Mouse (Mus musculus) midbrain, embryonic 15.5 days (tissue): ENCODE results near the gene Glo1. TPM values are rescaled to one million over a fixed set of nuclear protein-coding genes. Genes with fewer than 3 reads are reported as not detected.
"Not testable (repeated sequence)": the region's sequence is repeated elsewhere in the genome, so short reads cannot be mapped to it uniquely, and the experiment has no call there.

Source experiments
- ATAC-seq: fragments of 200-750 bp; cut with Nextera tagmentation; replicated peaks from 2 replicates; pipeline ENCODE4 v1.8.0; 2017; ENCODE audit warnings: moderate TSS enrichment
- H3K27ac ChIP-seq: fragments of 300-500 bp; sonication (generic); 2 replicates; pipeline ENCODE4 v1.5.1; 2015; ENCODE audit warnings: mild to moderate bottlenecking, inconsistent platforms
- H3K27me3 ChIP-seq: fragments of 300-500 bp; sonication (generic); replicated peaks from 2 replicates; pipeline ENCODE4 v1.6.1; 2015; ENCODE audit warnings: inconsistent platforms
- H3K36me3 ChIP-seq: fragments of 300-500 bp; sonication (generic); replicated peaks from 2 replicates; pipeline ENCODE4 v1.6.1; 2015; ENCODE audit warnings: inconsistent platforms
- H3K4me1 ChIP-seq: fragments of 300-500 bp; sonication (generic); 2 replicates; pipeline ENCODE4 v1.6.1; 2015; ENCODE audit warnings: inconsistent platforms
- H3K4me2 ChIP-seq: fragments of 300-500 bp; sonication (generic); 2 replicates; pipeline ENCODE4 v1.6.1; 2015; ENCODE audit warnings: inconsistent platforms, mild to moderate bottlenecking, moderate library complexity
- H3K4me3 ChIP-seq: fragments of 300-500 bp; sonication (generic); 2 replicates; pipeline ENCODE4 v1.5.1; 2015; ENCODE audit warnings: mild to moderate bottlenecking, inconsistent platforms
- H3K9ac ChIP-seq: fragments of 300-500 bp; sonication (generic); 2 replicates; pipeline ENCODE4 v1.6.1; 2015; ENCODE audit warnings: mild to moderate bottlenecking, inconsistent platforms
- H3K9me3 ChIP-seq: fragments of 300-500 bp; sonication (generic); 2 replicates; pipeline ENCODE4 v1.6.1; 2016; ENCODE audit warnings: inconsistent platforms
- WGBS: fragments of 180-500 bp; shearing (Covaris S2); methylation state at CpG from one replicate; pipeline ENCODE4 v1.1.7; 2015; ENCODE audit warnings: mixed read lengths; 5-methylcytosine and 5-hydroxymethylcytosine counted together
- polyA plus RNA-seq: library from polyadenylated mRNA; unstranded; fragments of >200 nt; fragmentation: Nextera tagmentation; extraction: Ambion mirVana; gene quantifications from 2 replicates; pipeline ENCODE4 v1.2.1, GENCODE M21; 2015

The Glo1 gene
- polyA plus RNA-seq, 1 experiment from 2014 or later = 128 TPM

- WGBS = 53% methylated on average over 1 of the region's 1 CpGs
- Histone ChIP-seq H3K9me3 (no peaks in the 10 kb centered on the region), H3K9ac (no peak overlapping the region), H3K27ac (no peak overlapping the region), H3K36me3 (no peaks in the 10 kb centered on the region), H3K4me2 (no peak overlapping the region), H3K27me3 (no peaks in the 10 kb centered on the region), H3K4me3 (no peak overlapping the region), H3K4me1 (no peaks in the 10 kb centered on the region)
- ATAC-seq = no peak
Measured at GRCm38 (mm10) chr17:30637714-30638113, 11.0 kb upstream of the Glo1 start.

GRCm38 (mm10) chr17:30635367-30635766 lies 8.7 kb upstream of the Glo1 start:
- H3K9ac ChIP-seq = no peak overlapping the region
- H3K36me3 ChIP-seq = no peaks in the 10 kb centered on the region
- no peaks in the 10 kb centered on the region for H3K27me3 ChIP-seq
- H3K4me1 ChIP-seq = no peaks in the 10 kb centered on the region
- ATAC-seq = no peak
- H3K27ac ChIP-seq = no peak overlapping the region
- peak overlapping the region; percentile 1; the same call in 1 of the 2 replicates for H3K4me2 ChIP-seq
- H3K4me3 ChIP-seq = no peak overlapping the region
- WGBS = 15% methylated on average over 15 of the region's 17 CpGs
- H3K9me3 ChIP-seq = no peaks in the 10 kb centered on the region

DNA sequence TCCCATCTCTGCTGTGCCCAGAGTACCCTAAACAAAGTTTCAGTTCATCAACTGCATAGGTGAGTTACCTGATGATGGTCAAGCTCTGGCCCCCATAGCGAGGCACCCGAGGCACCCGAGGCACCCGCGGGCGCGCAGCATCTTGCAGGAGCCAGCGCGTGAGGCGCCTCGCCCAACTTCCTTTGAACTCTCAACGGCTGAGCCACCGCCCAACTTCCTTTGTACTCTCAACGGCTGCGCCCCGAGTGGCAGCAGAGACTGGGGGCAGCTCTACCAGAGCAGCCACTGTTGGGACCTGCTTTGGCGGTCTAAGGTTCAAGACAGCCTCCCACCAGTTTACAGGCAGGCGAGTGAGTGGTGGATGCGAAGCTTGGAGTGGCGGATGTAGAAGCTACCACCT lies 2.5 kb downstream of the Glo1 start, which contains the start of gene Dnah8:
Dnah8 (plus strand) TSS at position 223 of the 400 bp plus-strand sequence.
- ATAC-seq = not testable (repeated sequence)
- no CpG with 5 or more reads among the region's 20 CpGs for WGBS

GRCm38 (mm10) chr17:30623200-30623599 lies 3.5 kb downstream of the Glo1 start:
- Histone ChIP-seq H3K36me3 (no peaks in the 10 kb centered on the region), H3K9ac (no peak overlapping the region), H3K4me1 (no peaks in the 10 kb centered on the region), H3K27me3 (no peaks in the 10 kb centered on the region), H3K4me3 (no peak overlapping the region), H3K9me3 (no peaks in the 10 kb centered on the region), H3K4me2 (no peak overlapping the region), H3K27ac (no peak overlapping the region)
- ATAC-seq = no peak
- 89% methylated on average over 3 of the region's 3 CpGs for WGBS

More for the DNA sequence above, 2.5 kb downstream of the Glo1 start, which contains the start of gene Dnah8:
- not testable (repeated sequence) for H3K4me1 ChIP-seq, H3K4me2 ChIP-seq, H3K27me3 ChIP-seq, H3K4me3 ChIP-seq, H3K36me3 ChIP-seq, H3K27ac ChIP-seq, H3K9ac ChIP-seq, H3K9me3 ChIP-seq

GRCm38 (mm10) chr17:30621450-30621849 lies 5.2 kb downstream of the Glo1 start:
- Histone ChIP-seq H3K27me3 (no peaks in the 10 kb centered on the region), H3K9me3 (no peaks in the 10 kb centered on the region), H3K9ac (no peak overlapping the region), H3K4me1 (no peaks in the 10 kb centered on the region), H3K4me2 (no peak overlapping the region), H3K27ac (no peak overlapping the region), H3K36me3 (no peaks in the 10 kb centered on the region), H3K4me3 (no peak overlapping the region)
- WGBS = 73% methylated on average over 4 of the region's 4 CpGs
- no peak for ATAC-seq

DNA sequence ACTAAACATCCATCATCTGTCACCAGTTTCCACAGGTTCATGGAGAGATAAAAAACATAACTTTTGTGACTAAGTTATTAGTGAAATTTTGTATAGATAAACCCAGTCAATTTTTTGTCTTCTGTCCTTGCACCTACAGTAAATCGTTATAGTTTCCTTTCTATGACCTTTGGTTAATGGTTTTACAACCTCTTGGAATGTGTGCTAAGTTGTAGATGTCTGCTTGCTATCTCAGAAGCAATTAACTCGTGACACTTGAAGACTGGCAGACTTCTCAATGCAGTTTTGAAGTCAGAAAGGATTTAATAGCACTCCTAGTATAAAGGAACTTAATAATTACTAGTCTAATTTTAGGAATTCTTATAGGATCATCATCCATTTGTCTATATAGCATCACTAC lies 6.1 kb downstream of the Glo1 start:
- no peaks in the 10 kb centered on the region for H3K36me3 ChIP-seq
- no peak overlapping the region for H3K27ac ChIP-seq
- H3K4me3 ChIP-seq = no peak overlapping the region
- 77% methylated on average over 2 of the region's 2 CpGs for WGBS
- H3K4me1 ChIP-seq = no peaks in the 10 kb centered on the region
- no peak overlapping the region for H3K4me2 ChIP-seq
- no peaks in the 10 kb centered on the region for H3K27me3 ChIP-seq
- ATAC-seq = no peak
- no peak overlapping the region for H3K9ac ChIP-seq
- H3K9me3 ChIP-seq = no peaks in the 10 kb centered on the region

DNA sequence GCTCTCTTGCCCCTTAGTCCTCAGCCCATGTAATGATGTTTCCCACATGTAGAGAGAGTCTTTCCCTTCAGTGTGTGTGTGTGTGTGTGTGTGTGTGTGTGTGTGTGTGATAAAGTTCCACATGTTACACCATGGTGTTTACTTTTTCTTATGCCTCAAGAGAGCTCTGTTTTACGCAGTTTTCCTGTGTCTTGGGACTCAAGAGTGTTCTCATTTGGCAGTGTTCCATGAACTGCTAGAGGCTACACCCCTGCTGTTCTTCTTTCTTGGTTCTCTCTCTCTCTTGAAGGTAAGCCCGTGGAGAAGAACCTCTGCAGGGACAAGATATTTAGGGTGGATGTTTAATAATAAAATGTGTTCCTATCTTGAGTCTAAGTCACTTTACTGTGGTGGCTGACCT lies 7.5 kb downstream of the Glo1 start:
- no peak overlapping the region for H3K27ac ChIP-seq
- no peak for ATAC-seq
- no peaks in the 10 kb centered on the region for H3K27me3 ChIP-seq
- H3K9ac ChIP-seq = no peak overlapping the region
- no peak overlapping the region for H3K4me2 ChIP-seq
- H3K4me3 ChIP-seq = no peak overlapping the region
- no peaks in the 10 kb centered on the region for H3K36me3 ChIP-seq
- H3K4me1 ChIP-seq = no peaks in the 10 kb centered on the region
- WGBS = 46% methylated on average over 2 of the region's 2 CpGs
- no peaks in the 10 kb centered on the region for H3K9me3 ChIP-seq

GRCm38 (mm10) chr17:30618136-30618891 lies 8.4 kb downstream of the Glo1 start:
- H3K4me1 ChIP-seq = no peaks in the 10 kb centered on the region
- WGBS = 87% methylated on average over 3 of the region's 3 CpGs

DNA sequence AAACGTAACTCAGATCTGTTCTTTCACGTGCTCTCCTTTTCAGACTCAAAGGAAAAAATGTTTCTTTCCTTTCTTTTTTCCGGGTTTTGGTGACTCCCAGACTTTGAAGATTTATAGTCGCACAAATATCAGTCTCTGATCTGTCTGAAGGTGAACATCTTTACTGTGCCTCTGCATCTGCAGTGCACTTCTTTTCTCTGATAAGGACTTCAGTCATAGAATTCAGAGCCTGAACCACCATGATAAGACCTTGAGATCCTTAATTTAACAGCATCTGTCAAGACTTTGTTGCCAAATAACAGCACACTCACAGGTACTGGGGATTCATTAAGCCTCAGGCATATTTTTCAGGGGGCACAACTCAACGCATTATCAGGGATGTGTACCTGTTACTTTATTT lies 10.5 kb downstream of the Glo1 start:
- no peaks in the 10 kb centered on the region for H3K36me3 ChIP-seq
- H3K9ac ChIP-seq = no peak overlapping the region
- H3K4me3 ChIP-seq = no peak overlapping the region
- no peak for ATAC-seq
- no peaks in the 10 kb centered on the region for H3K9me3 ChIP-seq
- 85% methylated on average over 5 of the region's 5 CpGs for WGBS
- H3K4me2 ChIP-seq = no peak overlapping the region
- no peak overlapping the region for H3K27ac ChIP-seq
- H3K27me3 ChIP-seq = no peaks in the 10 kb centered on the region
- H3K4me1 ChIP-seq = peaks cover 8% of the 10 kb centered on the region

More at GRCm38 (mm10) chr17:30618136-30618891, 8.4 kb downstream of the Glo1 start:
- Histone ChIP-seq H3K27ac (no peak overlapping the region), H3K9me3 (no peaks in the 10 kb centered on the region), H3K27me3 (no peaks in the 10 kb centered on the region), H3K36me3 (no peaks in the 10 kb centered on the region), H3K9ac (no peak overlapping the region), H3K4me2 (no peak overlapping the region), H3K4me3 (no peak overlapping the region)
- no peak for ATAC-seq

- Histone ChIP-seq H3K27me3 (no peaks in the 10 kb centered on the region), H3K27ac (no peak overlapping the region), H3K36me3 (no peaks in the 10 kb centered on the region), H3K9me3 (no peaks in the 10 kb centered on the region), H3K4me3 (no peak overlapping the region), H3K9ac (no peak overlapping the region), H3K4me2 (no peak overlapping the region), H3K4me1 (peaks cover 9% of the 10 kb centered on the region)
- ATAC-seq = no peak
Measured at GRCm38 (mm10) chr17:30613350-30613749, 13.3 kb downstream of the Glo1 start.

GRCm38 (mm10) chr17:30612075-30612859 lies 14.4 kb downstream of the Glo1 start:
- ATAC-seq = peak; percentile 100
- Histone ChIP-seq H3K4me2 (peak overlapping the region; percentile 78), H3K4me1 (peaks cover 12% of the 10 kb centered on the region), H3K36me3 (no peaks in the 10 kb centered on the region), H3K4me3 (peak overlapping the region; percentile 81), H3K27ac (peak overlapping the region; percentile 85), H3K9me3 (no peaks in the 10 kb centered on the region), H3K27me3 (no peaks in the 10 kb centered on the region), H3K9ac (peak overlapping the region; percentile 80)
- WGBS = 0% methylated on average over 34 of the region's 34 CpGs

DNA sequence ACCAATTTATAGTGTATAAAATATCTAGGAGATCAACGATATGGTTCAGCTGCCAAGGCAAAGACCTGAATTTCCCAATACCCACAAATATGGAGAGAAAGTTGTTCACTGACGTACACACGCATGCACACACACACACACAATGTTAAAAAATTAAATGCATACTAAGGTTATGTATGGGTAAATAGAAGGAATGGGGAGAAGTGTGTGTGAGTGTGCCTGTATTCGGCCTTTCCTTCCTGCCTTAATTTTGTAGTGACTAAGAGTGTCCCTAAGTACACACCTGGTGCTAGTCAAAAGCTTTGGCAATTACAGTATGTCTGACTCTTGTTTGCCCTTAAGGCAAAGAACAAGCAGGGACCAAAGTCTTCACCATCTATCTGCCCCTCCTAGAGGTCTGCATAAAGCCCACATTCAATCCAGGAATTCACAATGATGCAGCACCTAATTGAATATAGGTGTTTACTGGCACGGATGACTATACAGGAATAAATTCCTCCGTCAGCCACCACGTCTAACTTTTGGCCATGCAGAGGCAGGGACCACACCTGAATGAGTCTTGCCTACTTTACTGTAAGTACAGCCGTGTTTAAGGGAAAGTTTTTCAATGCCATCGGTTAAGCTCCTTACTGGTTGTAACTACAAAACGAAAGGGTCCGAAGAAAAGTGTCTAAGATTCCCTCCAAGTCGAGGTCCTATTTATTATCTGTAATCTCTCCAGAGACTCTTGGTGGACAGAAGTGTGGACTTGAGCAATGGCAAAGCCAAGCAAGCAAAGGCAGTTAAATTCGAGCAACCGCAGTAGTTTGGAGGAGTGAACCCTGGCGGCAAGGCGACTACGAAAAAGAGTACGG lies 15.2 kb downstream of the Glo1 start:
- H3K4me1 ChIP-seq = peaks cover 12% of the 10 kb centered on the region
- ATAC-seq = no peak
- H3K4me3 ChIP-seq = peak overlapping the region; percentile 81
- H3K9me3 ChIP-seq = no peaks in the 10 kb centered on the region
- H3K36me3 ChIP-seq = no peaks in the 10 kb centered on the region
- H3K9ac ChIP-seq = peak overlapping the region; percentile 80
- peak overlapping the region; percentile 85 for H3K27ac ChIP-seq
- WGBS = 24% methylated on average over 18 of the region's 18 CpGs
- H3K4me2 ChIP-seq = peak overlapping the region; percentile 78
- no peaks in the 10 kb centered on the region for H3K27me3 ChIP-seq
